Mouse (Mus musculus) embryonic facial prominence, embryonic 12.5 days (tissue): ENCODE data around the gene Cd8b1. TPM values are rescaled to one million over a fixed set of nuclear protein-coding genes. Genes with fewer than 3 reads are reported as not detected.

Source experiments
- ATAC-seq: fragments of 200-750 bp; cut with Nextera tagmentation; 2 replicates; pipeline ENCODE4 v1.8.0; 2017; ENCODE audit not compliant: insufficient number of reproducible peaks, insufficient read depth, low FRiP score, low TSS enrichment
- H3K27ac ChIP-seq: fragments of 300-500 bp; sonication (generic); 2 replicates; pipeline ENCODE4 v1.5.1; 2016; ENCODE audit warnings: mild to moderate bottlenecking
- H3K27me3 ChIP-seq: fragments of 300-500 bp; sonication (generic); 2 replicates; pipeline ENCODE4 v1.6.1; 2016; ENCODE audit warnings: mild to moderate bottlenecking, moderate library complexity
- H3K36me3 ChIP-seq: fragments of 300-500 bp; sonication (generic); 2 replicates; pipeline ENCODE4 v1.6.1; 2016; ENCODE audit warnings: mild to moderate bottlenecking
- H3K4me1 ChIP-seq: fragments of 300-500 bp; sonication (generic); 2 replicates; pipeline ENCODE4 v1.6.1; 2016
- H3K4me2 ChIP-seq: fragments of 300-500 bp; sonication (generic); replicated peaks from 2 replicates; pipeline ENCODE4 v1.6.1; 2016; ENCODE audit warnings: mild to moderate bottlenecking, moderate library complexity
- H3K4me3 ChIP-seq: fragments of 300-500 bp; sonication (generic); 2 replicates; pipeline ENCODE4 v1.5.1; 2016; ENCODE audit warnings: mild to moderate bottlenecking
- H3K9ac ChIP-seq: fragments of 300-500 bp; sonication (generic); 2 replicates; pipeline ENCODE4 v1.6.1; 2016; ENCODE audit warnings: mild to moderate bottlenecking, moderate library complexity
- H3K9me3 ChIP-seq: fragments of 300-500 bp; sonication (generic); 2 replicates; pipeline ENCODE4 v1.6.1; 2016; ENCODE audit warnings: mild to moderate bottlenecking, moderate library complexity
- WGBS: fragments of 180-500 bp; shearing (Covaris S2); methylation state at CpG from one replicate; pipeline ENCODE4 v1.1.7; 2016; 5-methylcytosine and 5-hydroxymethylcytosine counted together
- polyA plus RNA-seq: library from polyadenylated mRNA; unstranded; fragments of >200 nt; fragmentation: Nextera tagmentation; extraction: Ambion mirVana; gene quantifications from 2 replicates; pipeline ENCODE4 v1.2.1, GENCODE M21; 2016

Gene Cd8b1
- polyA plus RNA-seq, 1 experiment from 2014 or later = 0.14 TPM

GRCm38 (mm10) chr6:71352201-71352600 lies 29.6 kb downstream of the Cd8b1 start:
- H3K9me3 ChIP-seq = no peaks in the 10 kb centered on the region
- H3K4me2 ChIP-seq = no peak overlapping the region
- no peak overlapping the region for H3K9ac ChIP-seq
- H3K27ac ChIP-seq = no peak overlapping the region
- H3K4me1 ChIP-seq = no peaks in the 10 kb centered on the region
- no peak overlapping the region for H3K4me3 ChIP-seq
- ATAC-seq = no peak
- no peaks in the 10 kb centered on the region for H3K36me3 ChIP-seq
- H3K27me3 ChIP-seq = no peaks in the 10 kb centered on the region
- WGBS = 91% methylated on average over 6 of the region's 6 CpGs

- H3K36me3 ChIP-seq = no peaks in the 10 kb centered on the region
- H3K4me3 ChIP-seq = no peak overlapping the region
- no peaks in the 10 kb centered on the region for H3K27me3 ChIP-seq
- H3K9ac ChIP-seq = no peak overlapping the region
- no peak for ATAC-seq
- H3K4me1 ChIP-seq = no peaks in the 10 kb centered on the region
- no peaks in the 10 kb centered on the region for H3K9me3 ChIP-seq
- no peak overlapping the region for H3K27ac ChIP-seq
- WGBS = 80% methylated on average over 10 of the region's 10 CpGs
- H3K4me2 ChIP-seq = no peak overlapping the region
These were observed 30.4 kb downstream of the Cd8b1 start for GRCm38 (mm10) chr6:71352866-71353427.

GRCm38 (mm10) chr6:71353722-71354121 lies 31.1 kb downstream of the Cd8b1 start:
- Histone ChIP-seq H3K9me3 (no peaks in the 10 kb centered on the region), H3K9ac (no peak overlapping the region), H3K27me3 (no peaks in the 10 kb centered on the region), H3K36me3 (no peaks in the 10 kb centered on the region), H3K4me2 (no peak overlapping the region), H3K27ac (no peak overlapping the region), H3K4me3 (no peak overlapping the region), H3K4me1 (no peaks in the 10 kb centered on the region)
- no peak for ATAC-seq
- 78% methylated on average over 2 of the region's 2 CpGs for WGBS

- WGBS = 88% methylated on average over 7 of the region's 7 CpGs
- H3K36me3 ChIP-seq = no peaks in the 10 kb centered on the region
These were observed 34.9 kb downstream of the Cd8b1 start for GRCm38 (mm10) chr6:71357493-71357892.

GRCm38 (mm10) chr6:71360221-71360620 lies 37.6 kb downstream of the Cd8b1 start:
- no peak overlapping the region for H3K27ac ChIP-seq
- H3K27me3 ChIP-seq = no peaks in the 10 kb centered on the region
- no peak overlapping the region for H3K9ac ChIP-seq
- no peak overlapping the region for H3K4me2 ChIP-seq
- WGBS = 75% methylated on average over 4 of the region's 4 CpGs
- H3K9me3 ChIP-seq = no peaks in the 10 kb centered on the region
- H3K36me3 ChIP-seq = no peaks in the 10 kb centered on the region
- H3K4me3 ChIP-seq = no peak overlapping the region
- no peaks in the 10 kb centered on the region for H3K4me1 ChIP-seq
- no peak for ATAC-seq

More at GRCm38 (mm10) chr6:71357493-71357892, 34.9 kb downstream of the Cd8b1 start:
- H3K27me3 ChIP-seq = no peaks in the 10 kb centered on the region
- no peaks in the 10 kb centered on the region for H3K4me1 ChIP-seq
- H3K4me2 ChIP-seq = no peak overlapping the region
- no peak overlapping the region for H3K9ac ChIP-seq
- no peak overlapping the region for H3K4me3 ChIP-seq
- no peak overlapping the region for H3K27ac ChIP-seq
- no peak for ATAC-seq
- no peaks in the 10 kb centered on the region for H3K9me3 ChIP-seq

GRCm38 (mm10) chr6:71360751-71361150 lies 38.2 kb downstream of the Cd8b1 start:
- no peak overlapping the region for H3K4me3 ChIP-seq
- H3K27ac ChIP-seq = no peak overlapping the region
- H3K27me3 ChIP-seq = no peaks in the 10 kb centered on the region
- H3K36me3 ChIP-seq = no peaks in the 10 kb centered on the region
- H3K4me2 ChIP-seq = no peak overlapping the region
- H3K4me1 ChIP-seq = no peaks in the 10 kb centered on the region
- WGBS = 68% methylated on average over 5 of the region's 5 CpGs
- H3K9ac ChIP-seq = no peak overlapping the region
- no peak for ATAC-seq
- H3K9me3 ChIP-seq = no peaks in the 10 kb centered on the region

- Histone ChIP-seq H3K27me3 (no peaks in the 10 kb centered on the region), H3K4me1 (no peaks in the 10 kb centered on the region), H3K27ac (no peak overlapping the region), H3K9me3 (no peaks in the 10 kb centered on the region), H3K4me2 (no peak overlapping the region), H3K4me3 (no peak overlapping the region), H3K9ac (no peak overlapping the region), H3K36me3 (no peaks in the 10 kb centered on the region)
- ATAC-seq = no peak
- 81% methylated on average over 10 of the region's 10 CpGs for WGBS
These were observed 38.6 kb downstream of the Cd8b1 start for GRCm38 (mm10) chr6:71361156-71361670.

GRCm38 (mm10) chr6:71363995-71364394 lies 41.4 kb downstream of the Cd8b1 start:
- Histone ChIP-seq H3K36me3 (no peaks in the 10 kb centered on the region), H3K27me3 (no peaks in the 10 kb centered on the region), H3K27ac (no peak overlapping the region), H3K9ac (no peak overlapping the region), H3K9me3 (no peaks in the 10 kb centered on the region), H3K4me1 (no peaks in the 10 kb centered on the region), H3K4me3 (no peak overlapping the region), H3K4me2 (no peak overlapping the region)
- WGBS = 78% methylated on average over 2 of the region's 2 CpGs
- no peak for ATAC-seq

- H3K9ac ChIP-seq = no peak overlapping the region
- ATAC-seq = no peak
- H3K4me2 ChIP-seq = no peak overlapping the region
- H3K27me3 ChIP-seq = no peaks in the 10 kb centered on the region
- H3K27ac ChIP-seq = no peak overlapping the region
- H3K4me1 ChIP-seq = no peaks in the 10 kb centered on the region
- WGBS = 89% methylated on average over 6 of the region's 6 CpGs
- H3K9me3 ChIP-seq = no peaks in the 10 kb centered on the region
- no peaks in the 10 kb centered on the region for H3K36me3 ChIP-seq
- H3K4me3 ChIP-seq = no peak overlapping the region
These were observed 46.8 kb downstream of the Cd8b1 start for GRCm38 (mm10) chr6:71369416-71369815.

- Histone ChIP-seq H3K4me1 (no peaks in the 10 kb centered on the region), H3K27ac (no peak overlapping the region), H3K9me3 (no peaks in the 10 kb centered on the region), H3K27me3 (no peaks in the 10 kb centered on the region), H3K9ac (no peak overlapping the region), H3K4me3 (no peak overlapping the region), H3K4me2 (no peak overlapping the region), H3K36me3 (no peaks in the 10 kb centered on the region)
- 91% methylated on average over 5 of the region's 5 CpGs for WGBS
- ATAC-seq = no peak
These were observed 48.6 kb downstream of the Cd8b1 start for GRCm38 (mm10) chr6:71371085-71371605.

- Histone ChIP-seq H3K4me2 (no peak overlapping the region), H3K4me3 (no peak overlapping the region), H3K36me3 (no peaks in the 10 kb centered on the region), H3K9me3 (no peaks in the 10 kb centered on the region), H3K9ac (no peak overlapping the region), H3K4me1 (no peaks in the 10 kb centered on the region), H3K27me3 (no peaks in the 10 kb centered on the region), H3K27ac (no peak overlapping the region)
- WGBS = 79% methylated on average over 5 of the region's 5 CpGs
- ATAC-seq = no peak
These were observed 49.6 kb downstream of the Cd8b1 start for GRCm38 (mm10) chr6:71372041-71372720.

GRCm38 (mm10) chr6:71373249-71373775 lies 50.7 kb downstream of the Cd8b1 start, which contains the start of gene Cd8a:
TSS of gene Cd8a (plus strand) at chr6:71373427.
- 79% methylated on average over 14 of the region's 14 CpGs for WGBS
- H3K27me3 ChIP-seq = no peaks in the 10 kb centered on the region
- ATAC-seq = no peak
- H3K36me3 ChIP-seq = no peaks in the 10 kb centered on the region
- H3K9me3 ChIP-seq = no peaks in the 10 kb centered on the region; the same call in 1 of the 2 replicates
- H3K4me1 ChIP-seq = no peaks in the 10 kb centered on the region
- H3K27ac ChIP-seq = no peak within 1 kb of the TSS
- H3K4me2 ChIP-seq = no peak within 1 kb of the TSS
- no peak within 1 kb of the TSS for H3K4me3 ChIP-seq
- no peak within 1 kb of the TSS for H3K9ac ChIP-seq
